Mouse (Mus musculus): ENCODE measurements around the gene Hist1h2bl. TPM values are rescaled to one million over a fixed set of nuclear protein-coding genes. Genes with fewer than 3 reads are reported as not detected.

The Hist1h2bl gene
- polyA plus RNA-seq, 1 experiment from 2014 or later, result 3.5 TPM

DNA sequence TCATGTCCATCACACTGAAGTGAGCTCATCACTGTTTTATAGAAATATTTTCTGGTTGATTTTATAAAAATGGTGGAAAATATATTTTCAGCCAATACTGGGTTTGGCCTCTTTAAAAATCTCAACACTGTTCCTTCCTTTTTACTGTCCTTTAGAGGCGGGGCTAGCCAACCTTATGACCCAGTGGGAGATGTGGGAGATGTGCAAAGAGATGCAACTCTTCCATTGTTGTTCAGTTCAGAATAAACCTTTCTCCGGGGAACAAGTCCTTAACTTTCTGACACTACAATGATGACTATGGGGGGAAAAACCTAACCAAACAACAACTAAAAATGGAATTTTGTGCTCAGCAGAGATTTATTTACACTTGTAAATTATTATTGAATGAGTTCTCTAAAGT lies 38.6 kb downstream of the Hist1h2bl start, which contains the start of gene Olfr1360:
Gene Olfr1360 (minus strand): TSS at position 101 of the 400 bp plus-strand sequence.
- DNase-seq (ENCODE audit: low spot score) (no peak), ATAC-seq (replicated peaks; ENCODE audit: low FRiP score, low TSS enrichment, low read depth) (no peak)
- 81% methylated on average over 2 of the region's 2 CpGs for WGBS
- H3K27ac ChIP-seq (ENCODE audit: low read depth), result no peak within 1 kb of the TSS
- H3K4me3 ChIP-seq (ENCODE audit: low read depth, low read length), result no peak within 1 kb of the TSS
- no peak within 1 kb of the TSS for H3K4me2 ChIP-seq (ENCODE audit: low read length)
- no peaks in the 10 kb centered on the region for H3K4me1 ChIP-seq (replicated peaks; ENCODE audit: control insufficient read depth, insufficient read depth, low read length)
- H3K36me3 ChIP-seq (ENCODE audit: control insufficient read depth, insufficient read depth, low read length), result no peaks in the 10 kb centered on the region
- no peak within 1 kb of the TSS for H3K9ac ChIP-seq (ENCODE audit: low read length)
- H3K9me3 ChIP-seq (ENCODE audit: control insufficient read depth, low read length), result no peaks in the 10 kb centered on the region
- no peaks in the 10 kb centered on the region for H3K27me3 ChIP-seq (replicated peaks; ENCODE audit: control insufficient read depth, insufficient read depth, low read length)

Small RNA genes within 50 kb of the gene (microRNA-seq; reads per million reads assigned to microRNA genes)
- gene Gm44357 (not detected), gene Gm44367 (not detected), gene Gm44454 (not detected)

Other genes with a start within 250 kb of the Hist1h2bl start
- 2.1 and 2.6 TPM in 2 replicates for gene Nkapl, start 247.6 kb downstream of the Hist1h2bl start, polyA plus RNA-seq (2014; fragmentation: Nextera tagmentation; extraction: Ambion mirVana)
- gene Zkscan4, start 237.2 kb downstream of the Hist1h2bl start, polyA plus RNA-seq (2014; fragmentation: Nextera tagmentation; extraction: Ambion mirVana), result 3.3 and 3.4 TPM in 2 replicates
- not detected in 2 replicates for gene Gm10065, start 236.7 kb downstream of the Hist1h2bl start, polyA plus RNA-seq (2014; fragmentation: Nextera tagmentation; extraction: Ambion mirVana)
- gene AK157302, start 220.9 kb downstream of the Hist1h2bl start, polyA plus RNA-seq (2014; fragmentation: Nextera tagmentation; extraction: Ambion mirVana), result 0.22 and 0.32 TPM in 2 replicates
- gene Gm11273, start 214.7 kb downstream of the Hist1h2bl start, polyA plus RNA-seq (2014; fragmentation: Nextera tagmentation; extraction: Ambion mirVana), result 5.6 and 8.3 TPM in 2 replicates
- 8.2 and 9.6 TPM in 2 replicates for gene Zkscan8, start 185.0 kb downstream of the Hist1h2bl start, polyA plus RNA-seq (2014; fragmentation: Nextera tagmentation; extraction: Ambion mirVana)
- gene Olfr1366, start 173.3 kb downstream of the Hist1h2bl start, polyA plus RNA-seq (2014; fragmentation: Nextera tagmentation; extraction: Ambion mirVana), result 0.05 and 0.16 TPM in 2 replicates
- not detected in 2 replicates for gene Olfr1535, start 156.2 kb downstream of the Hist1h2bl start, polyA plus RNA-seq (2014; fragmentation: Nextera tagmentation; extraction: Ambion mirVana)
- gene Olfr1364, start 134.4 kb downstream of the Hist1h2bl start, polyA plus RNA-seq (2014; fragmentation: Nextera tagmentation; extraction: Ambion mirVana), result not detected in 2 replicates
- not detected in 2 replicates for gene Olfr1362, start 102.1 kb downstream of the Hist1h2bl start, polyA plus RNA-seq (2014; fragmentation: Nextera tagmentation; extraction: Ambion mirVana)
- not detected in 2 replicates for gene Olfr11, start 73.6 kb downstream of the Hist1h2bl start, polyA plus RNA-seq (2014; fragmentation: Nextera tagmentation; extraction: Ambion mirVana)
- gene Olfr1361, start 52.8 kb downstream of the Hist1h2bl start, polyA plus RNA-seq (2014; fragmentation: Nextera tagmentation; extraction: Ambion mirVana), result not detected in 2 replicates
- gene Olfr1360, start 38.7 kb downstream of the Hist1h2bl start, polyA plus RNA-seq (2014; fragmentation: Nextera tagmentation; extraction: Ambion mirVana), result not detected in 2 replicates
- gene Olfr1359, start 18.0 kb downstream of the Hist1h2bl start, polyA plus RNA-seq (2014; fragmentation: Nextera tagmentation; extraction: Ambion mirVana), result not detected in 2 replicates
- 26.2 and 47.7 TPM in 2 replicates for gene Hist1h2ai, start 279 bp upstream of the Hist1h2bl start, polyA plus RNA-seq (2014; fragmentation: Nextera tagmentation; extraction: Ambion mirVana)
- gene Hist1h3h, start 1.5 kb upstream of the Hist1h2bl start, polyA plus RNA-seq (2014; fragmentation: Nextera tagmentation; extraction: Ambion mirVana), result 7.7 and 18.4 TPM in 2 replicates
- 4.0 and 5.3 TPM in 2 replicates for gene Hist1h2bm, start 5.9 kb upstream of the Hist1h2bl start, polyA plus RNA-seq (2014; fragmentation: Nextera tagmentation; extraction: Ambion mirVana)
- gene Hist1h4j, start 18.9 kb upstream of the Hist1h2bl start, polyA plus RNA-seq (2014; fragmentation: Nextera tagmentation; extraction: Ambion mirVana), result 2.2 and 2.3 TPM in 2 replicates
- gene Hist1h4k, start 34.4 kb upstream of the Hist1h2bl start, polyA plus RNA-seq (2014; fragmentation: Nextera tagmentation; extraction: Ambion mirVana), result 7.2 and 10.8 TPM in 2 replicates
- 18.2 and 18.4 TPM in 2 replicates for gene Hist1h2ak, start 37.7 kb upstream of the Hist1h2bl start, polyA plus RNA-seq (2014; fragmentation: Nextera tagmentation; extraction: Ambion mirVana)
- gene Hist1h2bn, start 38.0 kb upstream of the Hist1h2bl start, polyA plus RNA-seq (2014; fragmentation: Nextera tagmentation; extraction: Ambion mirVana), result 3.2 and 3.7 TPM in 2 replicates
- 16.0 and 16.8 TPM in 2 replicates for gene Hist1h1b, start 64.5 kb upstream of the Hist1h2bl start, polyA plus RNA-seq (2014; fragmentation: Nextera tagmentation; extraction: Ambion mirVana)
- gene Hist1h3i, start 67.2 kb upstream of the Hist1h2bl start, polyA plus RNA-seq (2014; fragmentation: Nextera tagmentation; extraction: Ambion mirVana), result 188 and 230 TPM in 2 replicates
- 10.1 TPM in 1 of 2 replicates, not detected in the other for gene Hist1h2an, start 71.1 kb upstream of the Hist1h2bl start, polyA plus RNA-seq (2014; fragmentation: Nextera tagmentation; extraction: Ambion mirVana)
- 0.74 and 1.8 TPM in 2 replicates for gene Hist1h2bp, start 71.3 kb upstream of the Hist1h2bl start, polyA plus RNA-seq (2014; fragmentation: Nextera tagmentation; extraction: Ambion mirVana)
- 19.9 and 23.4 TPM in 2 replicates for gene Hist1h2bq, start 94.1 kb upstream of the Hist1h2bl start, polyA plus RNA-seq (2014; fragmentation: Nextera tagmentation; extraction: Ambion mirVana)
- gene Hist1h2ao, start 94.3 kb upstream of the Hist1h2bl start, polyA plus RNA-seq (2014; fragmentation: Nextera tagmentation; extraction: Ambion mirVana), result 4.0 TPM in 1 of 2 replicates, not detected in the other
- gene Hist1h4m, start 95.6 kb upstream of the Hist1h2bl start, polyA plus RNA-seq (2014; fragmentation: Nextera tagmentation; extraction: Ambion mirVana), result not detected in 2 replicates
- 20.6 and 22.9 TPM in 2 replicates for gene Hist1h4n, start 116.1 kb upstream of the Hist1h2bl start, polyA plus RNA-seq (2014; fragmentation: Nextera tagmentation; extraction: Ambion mirVana)
- 4,338 and 4,830 TPM in 2 replicates for gene Hist1h2ap, start 117.4 kb upstream of the Hist1h2bl start, polyA plus RNA-seq (2014; fragmentation: Nextera tagmentation; extraction: Ambion mirVana)
- 22.1 and 24.2 TPM in 2 replicates for gene Hist1h2br, start 117.6 kb upstream of the Hist1h2bl start, polyA plus RNA-seq (2014; fragmentation: Nextera tagmentation; extraction: Ambion mirVana)
- gene Zfp184, start 229.0 kb upstream of the Hist1h2bl start, polyA plus RNA-seq (2014; fragmentation: Nextera tagmentation; extraction: Ambion mirVana), result 9.8 and 13.8 TPM in 2 replicates